Mouse (Mus musculus): ENCODE data around the gene Aplp2.

DNA sequence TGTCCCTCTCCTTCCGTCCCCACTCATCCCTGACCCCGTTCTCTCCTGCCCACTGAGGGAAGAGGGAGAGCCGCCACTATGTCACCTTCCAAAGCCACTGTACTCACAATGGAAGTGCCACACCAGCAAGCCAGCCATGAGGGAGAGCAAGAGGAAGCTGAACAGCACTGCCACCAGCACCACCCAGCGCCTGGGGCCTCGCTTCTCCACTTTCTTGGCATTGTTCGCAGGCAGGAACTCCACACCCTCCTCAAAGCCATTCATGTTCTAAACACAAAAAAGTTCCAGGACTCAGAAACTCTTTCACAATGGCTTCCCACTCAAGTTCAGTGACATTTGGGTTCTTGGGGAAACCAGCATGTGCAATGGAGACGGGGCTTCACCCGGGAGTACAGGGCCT is 103.2 kb downstream of the Aplp2 start:
- TF ChIP-seq CTCF (IDR thresholded peaks at IDR 0.05) (0 out of 2 replicates have a peak, but pooled peaks have one; percentile 13), EP300 (IDR thresholded peaks at IDR 0.05) (no peak)

Data from lung, postnatal 0 days (tissue).